Mouse (Mus musculus) testis, adult 2 months (tissue): ENCODE measurements around the gene Zfp750.

Source experiments
- CTCF ChIP-seq: fragments of 200-500 bp; IDR thresholded peaks from 2 replicates; pipeline ENCODE4 v1.5.1; 2012; ENCODE audit warnings: low read depth, mild to moderate bottlenecking, inconsistent platforms, low read length, moderate library complexity; ENCODE audit not compliant: control insufficient read depth, insufficient read depth, insufficient replicate concordance
- POLR2A ChIP-seq: fragments of 200-500 bp; IDR thresholded peaks from 2 replicates; pipeline ENCODE4 v1.6.1; 2012; ENCODE audit warnings: low read depth, mild to moderate bottlenecking, inconsistent platforms, low read length, moderate library complexity; ENCODE audit not compliant: control insufficient read depth

GRCm38 (mm10) chr11:121559527-121560293 lies 40.6 kb upstream of the Zfp750 start:
- TF ChIP-seq CTCF (no peak), POLR2A (no peak)
